Mouse (Mus musculus) megakaryocyte, adult 5-6 weeks (primary cell): ENCODE measurements at regions not wholly inside any gene's neighbourhood (a gene's known extent, or its start where the extent isn't known, plus 50 kb on each side); places are given as distances from the start of the nearest gene placed in this dataset.

Experiments used
- ATAC-seq: 2 replicates; pipeline ENCODE4 v1.8.0; 2016; ENCODE audit warnings: mild to moderate bottlenecking, inconsistent platforms; ENCODE audit not compliant: poor library complexity, severe bottlenecking

DNA sequence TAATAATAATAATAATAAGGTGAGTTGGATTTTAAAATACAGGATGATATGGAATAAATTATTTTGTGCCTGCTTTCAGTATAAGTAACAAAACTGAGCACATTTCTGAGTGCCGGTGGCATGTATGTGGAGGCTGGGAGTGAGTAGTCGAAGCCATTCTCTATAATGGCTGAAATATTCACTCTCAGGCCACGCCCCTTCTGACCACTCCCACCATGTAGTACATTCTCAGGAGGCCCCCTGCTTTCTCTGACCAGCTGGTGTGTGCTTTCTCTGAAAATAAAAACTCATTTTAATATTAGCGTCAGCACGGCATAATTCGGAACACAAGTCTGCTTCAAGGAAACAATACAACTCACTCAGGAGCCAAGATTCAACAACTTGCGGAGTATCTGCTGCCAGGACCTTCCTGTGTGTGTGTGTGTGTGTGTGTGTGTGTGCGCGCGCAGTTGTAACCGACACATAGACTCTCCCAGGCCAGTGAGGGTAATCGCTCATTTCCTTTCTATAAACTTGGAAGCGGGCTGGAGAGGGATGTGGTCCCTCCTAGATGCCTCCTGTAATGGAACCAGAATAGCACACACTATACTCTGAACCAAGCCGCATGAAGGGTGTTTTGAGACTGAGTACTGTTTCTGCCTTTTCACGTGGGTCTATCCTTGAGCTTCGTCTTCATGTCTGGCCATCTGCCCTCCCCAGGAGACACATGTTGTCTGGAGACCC lies 67.9 kb upstream of the Sesn3 start:
- 0 out of 2 replicates have a peak, but pooled peaks have one; percentile 11 for ATAC-seq

DNA sequence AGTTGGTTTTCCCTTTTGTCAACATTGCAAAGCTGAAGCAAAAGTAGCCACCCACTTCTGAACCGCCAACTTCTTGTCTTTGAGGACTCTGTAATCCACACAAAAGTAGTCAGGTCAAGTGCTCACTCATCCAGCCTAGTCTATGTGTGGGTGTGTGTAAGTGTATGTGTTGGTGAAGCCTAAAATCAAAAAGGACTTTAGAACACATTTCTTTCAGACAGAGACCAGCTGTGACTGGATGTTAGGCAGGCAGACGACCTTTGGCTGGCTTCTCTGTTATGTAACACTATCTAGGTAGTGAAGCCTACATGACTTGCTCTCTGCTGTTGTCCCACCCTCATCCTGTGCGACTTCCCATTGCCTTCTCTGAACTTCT lies 67.3 kb upstream of the Sesn3 start:
- peak; percentile 54 for ATAC-seq

DNA sequence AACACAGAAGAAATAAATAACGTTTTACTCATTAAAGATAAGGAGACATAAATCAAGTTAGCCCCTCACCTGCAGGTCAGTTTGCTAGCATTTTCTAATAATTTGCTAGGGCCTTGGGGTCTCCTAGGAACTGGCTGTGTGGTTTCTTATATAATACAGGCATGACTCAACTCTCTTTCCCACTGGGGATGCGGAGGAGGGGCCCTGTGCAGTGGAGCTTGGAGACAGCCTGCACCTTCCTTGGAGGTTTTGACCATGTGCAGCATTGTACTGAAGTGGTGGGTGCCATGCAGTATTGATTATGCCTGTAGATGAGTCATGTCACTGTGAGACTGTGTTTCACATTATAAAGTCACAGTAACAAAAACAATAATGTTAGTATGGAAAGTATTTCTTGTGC lies 61.6 kb upstream of the Sesn3 start:
- no peak for ATAC-seq

DNA sequence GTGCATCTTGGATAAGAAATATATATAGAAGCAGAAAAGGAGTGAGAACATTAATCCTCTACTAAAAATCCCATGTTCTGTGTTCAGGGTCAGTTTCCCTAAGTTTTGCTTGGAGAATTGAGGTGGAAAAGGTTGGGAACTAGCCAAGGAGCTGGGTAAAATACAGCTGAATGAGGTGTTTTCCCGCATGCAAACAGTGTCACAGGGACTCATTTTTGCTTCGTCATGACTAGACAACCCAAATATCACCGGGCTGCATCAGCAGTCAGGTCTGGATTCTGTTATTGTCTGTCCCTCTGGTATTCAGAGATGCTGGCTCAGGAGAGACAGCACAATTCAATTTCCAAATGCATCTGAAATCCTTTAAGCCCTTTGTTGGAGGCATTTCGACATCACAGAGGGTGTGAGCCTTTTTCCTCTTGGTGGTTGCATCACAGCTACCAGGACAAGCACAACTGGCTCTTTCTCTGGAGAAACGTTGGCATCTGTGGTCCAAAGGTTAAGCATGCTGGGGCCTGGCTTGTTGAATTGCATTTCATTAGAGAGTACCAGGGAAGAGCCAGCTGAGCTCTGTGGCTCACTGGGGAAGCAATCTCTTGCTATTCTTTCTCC lies 59.6 kb upstream of the Sesn3 start:
- peak; percentile 89 for ATAC-seq

DNA sequence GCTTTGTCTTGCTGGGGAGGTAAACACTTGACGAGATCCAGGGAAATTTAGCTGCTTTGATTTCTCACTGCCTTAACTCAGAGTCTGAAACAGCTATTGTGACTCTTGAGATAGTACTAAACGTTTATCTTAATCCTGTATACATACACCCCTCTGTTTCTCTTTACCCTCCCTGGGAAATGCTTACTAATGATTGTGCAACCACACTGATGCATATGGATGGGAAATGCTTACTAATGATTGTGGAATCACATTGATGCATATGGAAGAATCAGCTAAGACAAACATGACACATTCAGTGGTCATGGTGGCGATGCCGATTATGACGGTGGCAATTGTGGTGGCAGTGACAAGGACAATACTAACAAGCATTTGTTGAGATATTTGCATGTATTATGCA lies 58.9 kb upstream of the Sesn3 start:
- ATAC-seq, result peak; percentile 65

DNA sequence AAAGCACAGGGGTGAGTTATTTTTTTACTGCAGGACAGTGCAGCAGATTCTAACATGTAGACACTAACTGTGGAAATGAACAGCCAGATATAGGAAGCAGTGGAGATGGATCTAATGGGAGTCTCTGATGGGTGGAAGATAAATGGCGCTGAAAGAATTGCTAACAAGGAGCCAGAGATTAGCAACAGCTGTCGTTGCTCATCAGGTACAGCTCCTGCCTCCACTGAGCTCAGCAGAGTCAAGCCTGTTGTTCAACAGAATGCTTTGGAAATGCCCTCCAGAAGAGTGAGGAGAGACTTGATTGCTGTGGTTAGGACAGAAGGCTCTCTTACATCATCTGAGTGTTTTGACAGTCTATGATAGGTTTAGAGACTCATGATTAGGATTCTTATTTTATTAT lies 51.9 kb upstream of the Sesn3 start:
- ATAC-seq, result no peak
